Mouse (Mus musculus): ENCODE results near the gene Sgce.
"Not testable (repeated sequence)": the region's sequence is repeated elsewhere in the genome, so short reads cannot be mapped to it uniquely, and the experiment has no call there.

Sgce gene

GRCm38 (mm10) chr6:4722739-4723138 is 24.3 kb downstream of the Sgce start:
- DNase-seq (ENCODE audit: low spot score): no peak

- DNase-seq (ENCODE audit: low spot score): no peak
Observed at GRCm38 (mm10) chr6:4722142-4722541, 24.9 kb downstream of the Sgce start.

- DNase-seq (ENCODE audit: low spot score): peak; percentile 39
Observed at GRCm38 (mm10) chr6:4717344-4717743, 29.7 kb downstream of the Sgce start.

GRCm38 (mm10) chr6:4716171-4716570 is 30.8 kb downstream of the Sgce start:
- no peak for DNase-seq (ENCODE audit: low spot score)

GRCm38 (mm10) chr6:4708971-4709370 is 38.0 kb downstream of the Sgce start:
- DNase-seq (ENCODE audit: low spot score): peak; percentile 59

GRCm38 (mm10) chr6:4706415-4706814 is 40.6 kb downstream of the Sgce start:
- DNase-seq (ENCODE audit: low spot score): no peak

- no peak for DNase-seq (ENCODE audit: low spot score)
Observed at GRCm38 (mm10) chr6:4703908-4704307, 43.1 kb downstream of the Sgce start.

- no peak for DNase-seq (ENCODE audit: low spot score)
Observed at GRCm38 (mm10) chr6:4701641-4702040, 45.4 kb downstream of the Sgce start.

GRCm38 (mm10) chr6:4695778-4696177 is 51.2 kb downstream of the Sgce start:
- no peak for DNase-seq (ENCODE audit: low spot score)

GRCm38 (mm10) chr6:4694672-4695231 is 52.3 kb downstream of the Sgce start:
- DNase-seq (ENCODE audit: low spot score): peak; percentile 69

- no peak for DNase-seq (ENCODE audit: low spot score)
Observed at GRCm38 (mm10) chr6:4693544-4693943, 53.5 kb downstream of the Sgce start.

GRCm38 (mm10) chr6:4690438-4690837 is 56.6 kb downstream of the Sgce start:
- no peak for DNase-seq (ENCODE audit: low spot score)

GRCm38 (mm10) chr6:4684706-4685340 is 62.2 kb downstream of the Sgce start:
- DNase-seq (ENCODE audit: low spot score): no peak

- DNase-seq (ENCODE audit: low spot score): peak; percentile 80
Observed at GRCm38 (mm10) chr6:4680576-4680975, 66.4 kb downstream of the Sgce start.

GRCm38 (mm10) chr6:4679981-4680380 is 67.0 kb downstream of the Sgce start:
- DNase-seq (ENCODE audit: low spot score): no peak

GRCm38 (mm10) chr6:4677356-4677761 is 69.6 kb downstream of the Sgce start:
- DNase-seq (ENCODE audit: low spot score): no peak

GRCm38 (mm10) chr6:4665154-4665553 is 81.9 kb downstream of the Sgce start:
- no peak for DNase-seq (ENCODE audit: low spot score)

GRCm38 (mm10) chr6:4664313-4664712 is 82.7 kb downstream of the Sgce start:
- peak; percentile 26 for DNase-seq (ENCODE audit: low spot score)

- peak; percentile 76 for DNase-seq (ENCODE audit: low spot score)
Observed at GRCm38 (mm10) chr6:4663516-4663915, 83.5 kb downstream of the Sgce start.

GRCm38 (mm10) chr6:4658861-4659260 is 88.1 kb downstream of the Sgce start:
- DNase-seq (ENCODE audit: low spot score): no peak

- DNase-seq (ENCODE audit: low spot score): no peak
Observed at GRCm38 (mm10) chr6:4655924-4656323, 91.1 kb downstream of the Sgce start.

GRCm38 (mm10) chr6:4655466-4655865 is 91.5 kb downstream of the Sgce start:
- DNase-seq (ENCODE audit: low spot score): no peak

GRCm38 (mm10) chr6:4653741-4654140 is 93.3 kb downstream of the Sgce start:
- DNase-seq (ENCODE audit: low spot score): not testable (repeated sequence)

GRCm38 (mm10) chr6:4652596-4653134 is 94.3 kb downstream of the Sgce start:
- peak; percentile 25 for DNase-seq (ENCODE audit: low spot score)
